Mouse (Mus musculus): ENCODE measurements around the gene Cenpp.

DNA sequence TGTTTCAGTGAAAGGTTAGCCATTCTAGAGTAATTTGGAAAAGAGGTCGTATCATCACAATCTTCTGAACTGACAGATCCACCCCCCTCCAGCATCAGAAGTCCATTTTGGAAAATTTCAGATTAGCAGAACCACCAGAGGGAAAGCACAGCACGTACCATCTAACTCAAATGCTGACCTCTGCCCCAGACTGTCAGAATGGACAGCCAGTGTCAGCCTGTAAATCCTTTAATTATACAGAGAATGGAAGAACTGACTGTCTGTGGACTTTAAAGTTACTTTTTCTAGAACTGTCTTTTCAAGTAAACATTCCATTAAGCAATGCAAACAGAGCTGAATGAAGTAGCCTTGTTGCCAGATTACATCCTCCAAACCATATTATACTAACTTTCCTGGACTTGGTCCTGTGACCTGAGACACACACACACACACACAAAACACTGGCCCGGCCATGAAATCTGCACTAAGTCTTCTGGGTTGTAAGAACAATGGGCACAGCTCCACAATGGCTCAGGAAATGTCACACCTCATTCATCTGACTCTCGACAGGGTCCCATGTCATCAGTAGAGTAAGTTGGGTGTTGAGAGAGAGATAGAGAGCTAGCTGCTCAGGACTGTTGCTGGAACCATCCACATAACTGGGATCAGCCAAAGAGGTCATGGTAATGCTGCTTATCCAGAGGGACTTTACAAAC, 180.5 kb downstream of the Cenpp start:
- TF ChIP-seq CTCF (IDR thresholded peaks at IDR 0.05; ENCODE audit: control insufficient read depth, insufficient read depth, insufficient replicate concordance, low read depth, low read length) (no peak), POLR2A (IDR thresholded peaks at IDR 0.05; ENCODE audit: control insufficient read depth, low read depth, low read length) (no peak)
